Mouse (Mus musculus): Measurements from ENCODE around the gene Ost4. TPM values are rescaled to one million over a fixed set of nuclear protein-coding genes. Genes with fewer than 3 reads are reported as not detected.
"Not testable (repeated sequence)": the region's sequence is repeated elsewhere in the genome, so short reads cannot be mapped to it uniquely, and the experiment has no call there.

The Ost4 gene
- total RNA-seq, 4 experiments from 2014 or later: 86.3 to 105 (median 90.6) TPM

GRCm38 (mm10) chr5:30901860-30902259 lies 5.7 kb downstream of the Ost4 start:
- no peak for DNase-seq (ENCODE audit: low spot score in 2 of 2)

GRCm38 (mm10) chr5:30890375-30890774 lies 17.2 kb downstream of the Ost4 start:
- no peak for DNase-seq (ENCODE audit: low spot score in 2 of 2)

GRCm38 (mm10) chr5:30889088-30889754 lies 18.4 kb downstream of the Ost4 start:
- DNase-seq (ENCODE audit: low spot score in 2 of 2): peak; percentile 41 to 48

- peak; percentile 93 to 94 for DNase-seq (ENCODE audit: low spot score in 2 of 2)
Measured at GRCm38 (mm10) chr5:30888337-30889087, 19.1 kb downstream of the Ost4 start, which contains the start of gene Agbl5. Agbl5 (plus strand) TSS chr5:30888694.

- peak; percentile 89 to 98 for DNase-seq (ENCODE audit: low spot score in 2 of 2)
Measured at GRCm38 (mm10) chr5:30887858-30888336, 19.7 kb downstream of the Ost4 start.

GRCm38 (mm10) chr5:30887331-30887761 lies 20.2 kb downstream of the Ost4 start:
- DNase-seq (ENCODE audit: low spot score in 2 of 2): peak in 1 of 2 experiments; percentile 54

- DNase-seq (ENCODE audit: low spot score in 2 of 2): no peak
Measured at GRCm38 (mm10) chr5:30886731-30887130, 20.9 kb downstream of the Ost4 start.

GRCm38 (mm10) chr5:30886209-30886608 lies 21.4 kb downstream of the Ost4 start:
- DNase-seq (ENCODE audit: low spot score in 2 of 2): no peak

GRCm38 (mm10) chr5:30881839-30882238 lies 25.7 kb downstream of the Ost4 start:
- not testable (repeated sequence) for DNase-seq (ENCODE audit: low spot score in 2 of 2)

- DNase-seq (ENCODE audit: low spot score in 2 of 2): no peak
Measured at GRCm38 (mm10) chr5:30879347-30879943, 28.1 kb downstream of the Ost4 start.

- no peak for DNase-seq (ENCODE audit: low spot score in 2 of 2)
Measured at GRCm38 (mm10) chr5:30878616-30879015, 29.0 kb downstream of the Ost4 start.

- DNase-seq (ENCODE audit: low spot score in 2 of 2): no peak
Measured at GRCm38 (mm10) chr5:30874365-30874764, 33.2 kb downstream of the Ost4 start.

- no peak for DNase-seq (ENCODE audit: low spot score in 2 of 2)
Measured at GRCm38 (mm10) chr5:30872574-30872973, 35.0 kb downstream of the Ost4 start.

- no peak for DNase-seq (ENCODE audit: low spot score in 2 of 2)
Measured at GRCm38 (mm10) chr5:30870131-30870406, 37.5 kb downstream of the Ost4 start.

- DNase-seq (ENCODE audit: low spot score in 2 of 2): peak; percentile 80 to 87
Measured at GRCm38 (mm10) chr5:30869405-30870130, 38.0 kb downstream of the Ost4 start.

- no peak for DNase-seq (ENCODE audit: low spot score in 2 of 2)
Measured at GRCm38 (mm10) chr5:30868981-30869380, 38.6 kb downstream of the Ost4 start.

- no peak for DNase-seq (ENCODE audit: low spot score in 2 of 2)
Measured at GRCm38 (mm10) chr5:30867712-30868111, 39.9 kb downstream of the Ost4 start, which contains the start of gene Tmem214. Tmem214 (plus strand) TSS chr5:30868012.

GRCm38 (mm10) chr5:30866871-30867270 lies 40.7 kb downstream of the Ost4 start:
- DNase-seq (ENCODE audit: low spot score in 2 of 2): no peak

- no peak for DNase-seq (ENCODE audit: low spot score in 2 of 2)
Measured at GRCm38 (mm10) chr5:30864322-30864721, 43.3 kb downstream of the Ost4 start.

GRCm38 (mm10) chr5:30863852-30864251 lies 43.7 kb downstream of the Ost4 start:
- no peak for DNase-seq (ENCODE audit: low spot score in 2 of 2)

GRCm38 (mm10) chr5:30856124-30856523 lies 51.5 kb downstream of the Ost4 start:
- DNase-seq (ENCODE audit: low spot score in 2 of 2): no peak
